Mouse (Mus musculus): ENCODE data around the gene Vps53.

DNA sequence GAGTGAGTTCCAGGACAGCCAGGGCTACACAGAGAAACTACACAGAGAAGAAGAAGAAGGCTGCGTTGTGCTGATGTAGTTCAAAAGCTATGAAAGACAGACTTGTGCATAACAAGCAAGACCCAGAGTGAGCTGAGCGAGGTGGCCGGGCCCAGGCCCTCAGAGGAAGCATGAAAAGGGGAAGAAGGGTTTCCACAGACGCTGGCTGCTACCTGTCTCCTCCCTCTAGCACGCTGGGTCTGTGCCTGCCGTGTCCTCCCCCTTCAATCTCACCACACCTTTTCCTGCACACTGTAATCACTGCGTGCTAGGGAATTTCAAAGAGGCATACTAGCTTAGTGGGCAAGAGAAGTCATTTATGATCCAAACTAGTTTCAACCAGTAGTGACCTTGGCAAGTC lies 115.0 kb downstream of the Vps53 start:
- no peak for TF ChIP-seq POLR2A (IDR thresholded peaks at IDR 0.05; ENCODE audit: insufficient read depth, low read depth, low read length)
- no peak for TF ChIP-seq CTCF (IDR thresholded peaks at IDR 0.05; ENCODE audit: insufficient read depth, low read depth, low read length)
